Mouse (Mus musculus) cerebellum, adult 2 months (tissue): ENCODE data around the gene Prokr1. TPM values are rescaled to one million over a fixed set of nuclear protein-coding genes. Genes with fewer than 3 reads are reported as not detected.

Experiments used
- DNase-seq, 2 experiments: peaks; one replicate each; pipeline ENCODE4 v3.0.0; 2021
- H3K27ac ChIP-seq: fragments of 200-500 bp; 2 replicates; pipeline ENCODE4 v1.5.1; 2012; ENCODE audit warnings: low read length, control low read depth, inconsistent platforms; ENCODE audit not compliant: insufficient read depth
- H3K27me3 ChIP-seq: fragments of 200-500 bp; 2 replicates; pipeline ENCODE4 v1.6.1; 2012; ENCODE audit warnings: inconsistent platforms, mild to moderate bottlenecking, low read length, moderate library complexity; ENCODE audit not compliant: control insufficient read depth, insufficient read depth
- H3K4me1 ChIP-seq: fragments of 200-500 bp; 2 replicates; pipeline ENCODE4 v1.6.1; 2011; ENCODE audit warnings: low read length; ENCODE audit not compliant: control insufficient read depth, insufficient read depth
- H3K4me3 ChIP-seq: fragments of 200-500 bp; replicated peaks from 2 replicates; pipeline ENCODE3; 2011; ENCODE audit warnings: mild to moderate bottlenecking, low read depth, low read length, control low read depth; ENCODE audit not compliant: insufficient read depth
- CTCF ChIP-seq: fragments of 200-500 bp; IDR thresholded peaks from 2 replicates; pipeline ENCODE4 v1.5.1; 2011; ENCODE audit warnings: low read depth, mild to moderate bottlenecking, control low read depth, low read length, moderate library complexity, borderline replicate concordance; ENCODE audit not compliant: insufficient read depth
- POLR2A ChIP-seq: fragments of 200-500 bp; IDR thresholded peaks from 2 replicates; pipeline ENCODE4 v1.6.1; 2011; ENCODE audit warnings: low read length, control low read depth, borderline replicate concordance; ENCODE audit not compliant: insufficient read depth
- WGBS: fragments of 180-500 bp; shearing (Covaris S2); methylation state at CpG from one replicate; pipeline ENCODE4 v1.1.7; 2018; 5-methylcytosine and 5-hydroxymethylcytosine counted together
- polyA plus RNA-seq: library from polyadenylated mRNA; depleted of rRNA; stranded (reverse); fragments of >200 nt; gene quantifications from 2 replicates; pipeline ENCODE4 v1.2.3, GENCODE M21; 2012; rRNA removed

Prokr1 gene
- polyA plus RNA-seq, 1 experiment = 0.03 TPM

- Histone ChIP-seq H3K27me3 (no peaks in the 10 kb centered on the region), H3K4me1 (no peaks in the 10 kb centered on the region), H3K27ac (no peak overlapping the region), H3K4me3 (no peak overlapping the region)
- DNase-seq = no peak
- TF ChIP-seq CTCF (no peak), POLR2A (no peak)
- WGBS = 87% methylated on average over 2 of the region's 2 CpGs
Measured at GRCm38 (mm10) chr6:87531456-87532015, 59.0 kb downstream of the Prokr1 start.

DNA sequence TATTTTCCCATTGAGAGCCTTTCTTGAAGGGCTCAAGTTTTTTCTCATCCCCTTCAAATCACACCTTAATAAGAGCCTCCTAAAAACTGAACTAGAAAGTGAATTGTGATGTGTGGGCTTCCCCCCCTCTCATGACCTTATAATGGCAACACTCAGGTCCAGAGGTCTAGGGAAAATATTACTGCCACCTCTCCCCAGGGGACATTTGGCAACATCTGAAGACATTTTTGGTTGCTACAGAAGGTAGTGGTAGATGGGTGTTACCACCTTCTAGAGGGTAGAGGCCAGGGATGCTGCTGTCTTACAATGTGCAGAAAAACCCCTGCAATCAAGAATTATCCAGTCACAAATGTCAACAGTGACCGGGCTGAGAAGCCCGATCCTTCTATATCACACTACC lies 60.2 kb downstream of the Prokr1 start:
- TF ChIP-seq POLR2A (no peak), CTCF (no peak)
- DNase-seq = no peak

More for the DNA sequence above, 60.2 kb downstream of the Prokr1 start:
- Histone ChIP-seq H3K27me3 (no peaks in the 10 kb centered on the region), H3K4me1 (no peaks in the 10 kb centered on the region), H3K27ac (no peak overlapping the region), H3K4me3 (no peak overlapping the region)
- WGBS = 80% methylated on average over 2 of the region's 2 CpGs

Other genes starting within 250 kb of the Prokr1 start
- gene Gkn1, start 239.8 kb downstream of the Prokr1 start, polyA plus RNA-seq = 0.08 and 0.13 TPM in 2 replicates
- gene Gkn2, start 217.4 kb downstream of the Prokr1 start, polyA plus RNA-seq = not detected in 2 replicates
- gene Gkn3, start 201.8 kb downstream of the Prokr1 start, polyA plus RNA-seq = 19.9 and 25.1 TPM in 2 replicates
- not detected in 2 replicates for gene Bmp10, start 161.7 kb downstream of the Prokr1 start, polyA plus RNA-seq
- 0.39 and 0.70 TPM in 2 replicates for gene Arhgap25, start 57.5 kb downstream of the Prokr1 start, polyA plus RNA-seq
- gene Aplf, start 81.5 kb upstream of the Prokr1 start, polyA plus RNA-seq = 4.6 and 5.0 TPM in 2 replicates
- gene Efcc1, start 140.1 kb upstream of the Prokr1 start, polyA plus RNA-seq = 4.0 and 4.5 TPM in 2 replicates
- gene Gp9, start 187.3 kb upstream of the Prokr1 start, polyA plus RNA-seq = 0.49 and 0.68 TPM in 2 replicates
- 18.9 and 19.4 TPM in 2 replicates for gene Rab43, start 221.4 kb upstream of the Prokr1 start, polyA plus RNA-seq
- 4.9 and 5.7 TPM in 2 replicates for gene Gm45140, start 245.1 kb upstream of the Prokr1 start, polyA plus RNA-seq
- gene Isy1, start 248.1 kb upstream of the Prokr1 start, polyA plus RNA-seq = 36.2 and 36.4 TPM in 2 replicates